Mouse (Mus musculus) heart, postnatal 36 days (tissue): ENCODE measurements around the gene Zscan4-ps3. TPM values are rescaled to one million over a fixed set of nuclear protein-coding genes. Genes with fewer than 3 reads are reported as not detected.
"Not testable (repeated sequence)": the region's sequence is repeated elsewhere in the genome, so short reads cannot be mapped to it uniquely, and the experiment has no call there.

ENCODE experiments used
- DNase-seq, 2 experiments: peaks; one replicate each; pipeline ENCODE4 v3.0.0; 2021 to 2022
- intact Hi-C: fragments of 180-260 bp; cut with DNase I; formaldehyde crosslinking; loops from one replicate; pipeline ENCODE4 v1.15.1; 2025
- total RNA-seq, 2 experiments: library from RNA; stranded (reverse); gene quantifications; 2 replicates each; pipeline ENCODE4 v1.2.3; 2021

The Zscan4-ps3 gene
- total RNA-seq: not detected

DNA sequence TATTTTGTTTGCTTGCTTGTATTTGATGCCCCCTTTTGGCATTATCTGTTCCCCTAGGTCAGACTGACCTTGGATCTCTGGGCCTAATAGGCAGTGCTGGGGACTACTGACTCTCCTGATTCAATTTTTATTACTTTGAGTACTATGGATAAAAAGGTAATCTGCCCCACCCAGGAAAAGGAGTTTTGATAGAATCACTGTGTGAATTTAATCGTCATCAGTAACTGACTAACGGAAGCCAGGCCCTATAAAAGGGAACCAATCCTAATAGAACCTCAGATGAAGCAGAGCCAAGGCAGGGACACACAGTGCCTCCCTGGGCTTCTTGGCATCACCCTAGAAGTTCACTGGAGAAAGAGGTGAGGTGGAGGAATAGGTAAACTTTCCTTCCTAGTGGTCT lies at the start of gene Zscan4-ps3:
TSS of gene Zscan4-ps3 (plus strand) at position 301 of the 400 bp plus-strand sequence.
- intact Hi-C loops, DNase-seq: not testable (repeated sequence)

DNA sequence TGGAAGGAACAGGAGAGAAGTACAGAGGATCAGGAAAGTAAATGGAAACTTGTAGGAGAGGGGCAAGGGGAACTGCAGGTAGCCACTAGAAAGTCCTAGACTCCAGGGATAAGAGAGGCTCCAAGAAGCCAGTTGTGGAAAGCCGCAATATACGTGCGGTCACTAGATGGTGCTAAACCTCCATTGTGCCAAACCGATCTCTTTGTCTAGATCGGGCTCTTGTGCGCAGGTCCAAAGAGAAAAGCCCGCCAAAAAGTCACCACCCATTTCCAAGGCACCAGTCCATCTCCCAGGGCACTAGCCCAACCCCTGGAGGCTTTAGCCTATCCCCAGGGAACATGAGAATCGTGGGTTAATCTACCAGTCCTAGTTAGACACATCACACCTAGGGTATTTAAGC lies 8.0 kb downstream of the Zscan4-ps3 start:
- intact Hi-C loops, DNase-seq: not testable (repeated sequence)

Other genes with a start within 250 kb of the Zscan4-ps3 start
- gene Zscan4f, start 211.4 kb upstream of the Zscan4-ps3 start, total RNA-seq: not detected
- not detected for gene Zscan4-ps2, start 95.0 kb upstream of the Zscan4-ps3 start, total RNA-seq
- not detected for gene Vmn1r72, start 70.8 kb downstream of the Zscan4-ps3 start, total RNA-seq
- not detected for gene Vmn1r73, start 121.0 kb downstream of the Zscan4-ps3 start, total RNA-seq
- not detected for gene Vmn1r74, start 224.7 kb downstream of the Zscan4-ps3 start, total RNA-seq